Mouse (Mus musculus): Measurements from ENCODE around the gene Arhgap24. TPM values are rescaled to one million over a fixed set of nuclear protein-coding genes. Genes with fewer than 3 reads are reported as not detected.
A peak's percentile ranks its signal among the peaks of the same experiment; 100 is the strongest.

The Arhgap24 gene
- total RNA-seq, 2 experiments from 2014 or later = 17.2 to 18.3 TPM

- DNase-seq = peak; percentile 16
Observed at GRCm38 (mm10) chr5:102502333-102502732, 21.1 kb downstream of the Arhgap24 start.

GRCm38 (mm10) chr5:102503066-102503465, 21.9 kb downstream of the Arhgap24 start:
- DNase-seq = no peak

DNA sequence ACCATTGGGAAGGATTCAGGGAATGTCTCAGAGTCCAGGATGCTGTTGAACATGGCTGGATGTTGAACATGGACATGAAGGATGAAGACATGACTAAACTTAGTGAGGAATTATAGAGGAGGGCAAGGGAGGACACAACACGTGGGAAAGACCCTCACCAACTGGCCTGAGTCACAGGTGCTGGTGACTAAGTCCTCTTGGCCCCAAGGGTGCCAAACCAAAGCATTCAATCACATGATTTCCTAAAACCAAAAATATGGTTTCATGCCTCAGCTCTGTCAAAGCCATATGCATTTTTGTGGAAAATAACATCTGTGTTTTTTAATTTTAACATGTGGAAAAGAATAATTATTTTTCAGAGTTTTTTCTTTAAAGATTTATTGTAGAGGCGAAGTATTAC, 22.7 kb downstream of the Arhgap24 start:
- DNase-seq = no peak

DNA sequence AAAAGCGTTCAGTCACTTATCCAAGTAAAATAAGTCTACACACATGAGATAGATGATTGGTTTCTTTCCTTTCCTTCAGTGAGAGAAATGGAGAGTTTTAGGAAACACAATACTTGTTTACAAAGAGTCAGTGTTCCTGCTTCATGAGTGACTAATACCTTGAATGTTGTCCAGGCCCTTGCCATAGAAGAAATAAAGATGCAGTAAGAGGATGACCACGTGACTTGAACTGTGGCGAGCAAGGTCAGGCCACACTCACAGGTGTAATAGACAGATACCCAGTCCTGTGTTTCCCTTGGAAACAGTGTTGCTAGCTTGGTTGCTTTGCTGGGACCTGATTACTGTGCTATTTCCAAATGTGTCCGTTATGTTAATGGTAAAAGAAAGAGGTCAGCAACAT, 23.4 kb downstream of the Arhgap24 start:
- DNase-seq = no peak

- DNase-seq = no peak
Observed at GRCm38 (mm10) chr5:102508162-102508561, 27.0 kb downstream of the Arhgap24 start.

GRCm38 (mm10) chr5:102509381-102509780, 28.2 kb downstream of the Arhgap24 start:
- DNase-seq = no peak

GRCm38 (mm10) chr5:102511651-102512050, 30.5 kb downstream of the Arhgap24 start:
- DNase-seq = no peak

GRCm38 (mm10) chr5:102515496-102515895, 34.3 kb downstream of the Arhgap24 start:
- DNase-seq = no peak

DNA sequence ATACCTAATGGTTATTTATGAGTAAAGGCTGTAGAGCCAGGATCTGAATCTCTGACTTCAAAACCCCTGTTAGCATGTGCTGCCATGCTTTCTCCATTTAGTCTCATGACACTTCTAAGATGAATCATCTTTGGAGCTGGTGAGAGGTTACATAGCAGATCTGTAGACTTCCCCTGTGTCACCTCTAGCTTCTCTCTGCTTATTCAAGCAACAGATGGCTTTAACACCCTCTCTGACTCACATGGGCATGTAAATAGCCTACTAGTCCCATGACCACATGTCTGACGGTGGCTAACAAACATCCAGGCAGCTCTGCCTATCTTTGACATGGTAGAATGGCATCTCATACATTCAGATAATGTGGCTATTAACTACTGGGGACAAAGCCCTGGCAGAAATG, 39.3 kb downstream of the Arhgap24 start:
- no peak for DNase-seq

DNA sequence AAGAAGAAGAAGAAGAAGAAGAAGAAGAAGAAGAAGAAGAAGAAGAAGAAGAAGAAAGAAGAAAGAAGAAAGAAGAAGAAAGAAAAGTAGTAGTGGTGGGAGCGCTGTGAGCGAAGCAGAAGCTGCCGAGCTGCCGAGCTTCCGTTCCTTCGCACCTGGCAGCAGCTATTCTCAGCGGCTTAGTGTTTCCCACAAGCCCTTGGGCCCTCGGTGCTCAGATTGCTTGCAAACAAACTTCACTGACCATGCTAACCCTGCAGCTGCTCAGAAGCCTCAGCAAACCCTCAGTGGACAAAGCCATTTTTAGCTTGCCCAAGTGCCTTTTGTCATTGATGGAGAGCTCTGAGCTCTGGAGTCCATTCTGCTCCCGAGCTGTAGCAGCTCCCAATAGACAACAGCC, 54.1 kb downstream of the Arhgap24 start:
- no peak for DNase-seq

- no peak for DNase-seq
Observed at GRCm38 (mm10) chr5:102537819-102538218, 56.6 kb downstream of the Arhgap24 start.

GRCm38 (mm10) chr5:102546296-102546695, 65.1 kb downstream of the Arhgap24 start:
- DNase-seq = no peak

DNA sequence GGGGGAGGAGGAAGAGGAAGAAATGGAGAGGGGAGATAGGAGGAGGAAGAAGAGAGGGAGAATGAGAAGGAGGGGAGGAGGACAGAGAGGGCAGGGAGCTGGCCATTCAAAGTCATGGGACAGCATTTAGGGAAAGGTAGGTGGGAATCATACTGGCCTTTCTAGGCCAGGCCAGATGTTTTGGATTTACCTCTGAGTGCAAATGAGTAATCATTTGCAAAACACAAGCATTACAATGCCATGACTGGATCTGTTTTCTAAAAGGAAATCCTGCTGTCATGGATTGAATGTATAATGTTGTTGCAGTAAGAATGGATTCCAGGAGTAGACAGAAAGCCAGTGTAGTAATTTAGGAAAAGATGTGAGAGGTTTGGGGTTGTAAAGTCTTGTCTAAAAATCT, 66.6 kb downstream of the Arhgap24 start:
- no peak for DNase-seq

DNA sequence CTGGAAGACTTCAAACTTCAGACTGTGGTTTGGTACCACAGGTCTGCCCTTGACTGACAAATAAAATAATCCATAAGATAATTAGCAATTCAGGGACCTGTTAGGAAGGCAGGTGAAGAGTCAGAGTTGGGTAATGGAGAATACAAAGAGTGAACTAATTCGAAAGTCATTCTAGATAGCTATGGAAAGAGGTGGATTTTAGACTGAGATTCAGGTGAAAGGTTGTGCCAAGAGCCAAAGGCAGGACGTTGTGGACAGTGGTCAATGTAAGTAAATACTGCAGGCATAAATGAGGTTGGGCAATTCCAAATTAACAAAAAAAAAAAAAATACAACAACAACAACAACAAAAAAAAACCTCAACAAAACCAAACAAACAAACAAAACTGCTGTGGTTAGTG, 67.2 kb downstream of the Arhgap24 start:
- no peak for DNase-seq

GRCm38 (mm10) chr5:102550211-102550610, 69.0 kb downstream of the Arhgap24 start:
- DNase-seq = no peak

- no peak for DNase-seq
Observed at GRCm38 (mm10) chr5:102550870-102551637, 69.9 kb downstream of the Arhgap24 start.

- DNase-seq = no peak
Observed at GRCm38 (mm10) chr5:102552533-102552932, 71.3 kb downstream of the Arhgap24 start.

- no peak for DNase-seq
Observed at GRCm38 (mm10) chr5:102555958-102556357, 74.8 kb downstream of the Arhgap24 start.

- no peak for DNase-seq
Observed at GRCm38 (mm10) chr5:102560270-102560669, 79.1 kb downstream of the Arhgap24 start.

DNA sequence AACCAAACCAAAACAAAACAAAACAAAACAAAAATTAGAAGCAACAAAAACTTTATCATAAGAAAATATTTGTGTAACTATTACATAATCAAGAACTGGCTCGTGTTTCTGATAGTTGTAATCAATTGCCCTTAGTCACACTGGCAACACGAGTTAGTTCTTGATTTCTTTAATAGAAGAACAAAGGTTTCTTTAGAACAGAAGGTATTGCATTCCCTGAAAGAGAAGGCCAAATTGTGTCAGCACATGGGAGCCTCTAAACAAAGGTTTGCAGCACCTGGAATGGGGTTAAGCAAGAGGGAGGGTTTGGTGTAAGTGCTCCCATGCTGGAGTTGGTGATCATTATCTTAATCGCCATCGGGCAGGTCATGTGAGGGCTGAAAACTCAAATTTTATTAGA, 82.8 kb downstream of the Arhgap24 start:
- no peak for DNase-seq

- DNase-seq = no peak
Observed at GRCm38 (mm10) chr5:102568764-102569163, 87.6 kb downstream of the Arhgap24 start.

DNA sequence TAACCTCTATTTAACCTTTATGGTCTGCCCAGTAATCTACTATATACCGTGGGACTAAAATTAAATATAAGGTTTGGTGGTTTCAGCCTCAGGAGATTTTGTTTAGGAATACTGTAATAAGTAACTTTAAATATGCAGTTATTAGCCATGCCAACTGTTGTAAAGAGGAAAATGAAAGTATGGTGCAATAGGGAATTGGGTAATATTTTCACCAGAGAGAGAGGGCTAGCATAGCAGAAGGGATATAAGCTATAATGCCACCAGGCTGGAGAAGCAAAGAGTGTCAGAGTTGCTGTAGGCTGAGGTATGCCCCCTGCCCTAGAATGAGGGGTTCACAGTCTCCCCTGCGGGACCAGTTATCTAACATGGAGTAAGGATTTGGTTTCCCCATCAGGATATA, 90.3 kb downstream of the Arhgap24 start:
- no peak for DNase-seq

- DNase-seq = no peak
Observed at GRCm38 (mm10) chr5:102576750-102577149, 95.6 kb downstream of the Arhgap24 start.

- no peak for DNase-seq
Observed at GRCm38 (mm10) chr5:102577729-102578128, 96.5 kb downstream of the Arhgap24 start.

- no peak for DNase-seq
Observed at GRCm38 (mm10) chr5:102578431-102578830, 97.2 kb downstream of the Arhgap24 start.
